Mouse (Mus musculus): Measurements from ENCODE around the gene Arhgef9.
A peak's percentile ranks its signal among the peaks of the same experiment; 100 is the strongest.

DNA sequence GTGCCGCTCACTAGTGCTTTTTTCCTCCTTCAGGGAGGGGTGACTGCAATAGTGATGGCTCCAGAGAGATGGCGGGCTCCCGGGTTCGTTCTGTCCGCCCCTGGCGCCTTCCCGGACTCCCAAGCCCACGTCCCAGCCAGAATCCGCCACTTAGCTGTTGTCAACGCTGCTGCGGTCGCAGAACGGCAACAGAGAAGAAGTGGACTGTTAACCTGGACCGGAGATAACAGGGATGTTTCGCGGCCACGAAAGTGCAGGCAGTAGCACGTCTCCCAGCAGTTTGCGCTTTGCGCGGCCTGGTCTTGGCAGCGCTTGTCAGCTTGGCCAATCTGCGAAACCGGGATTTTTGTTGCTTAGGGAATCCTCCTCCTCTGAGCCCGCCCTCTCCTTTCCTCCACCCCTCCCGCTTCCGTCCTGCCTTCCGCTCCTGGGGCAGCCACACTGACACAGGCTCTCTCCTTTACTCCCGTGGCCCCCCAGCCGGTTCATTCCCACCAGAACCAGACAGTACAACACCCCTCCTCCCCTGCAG, 170.2 kb downstream of the Arhgef9 start, which contains the start of gene Spin4:
- TF ChIP-seq POLR2A (IDR thresholded peaks at IDR 0.05; ENCODE audit: borderline replicate concordance, control insufficient read depth, low read depth, low read length) (peak; percentile 41; the same call in 1 of the 2 replicates), CTCF (IDR thresholded peaks at IDR 0.05; ENCODE audit: control insufficient read depth, insufficient read depth, low read length) (no peak)
